Mouse (Mus musculus): Measurements from ENCODE around the gene Cmtm1. TPM values are rescaled to one million over a fixed set of nuclear protein-coding genes. Genes with fewer than 3 reads are reported as not detected.
"Not testable (repeated sequence)": the region's sequence is repeated elsewhere in the genome, so short reads cannot be mapped to it uniquely, and the experiment has no call there.

Gene Cmtm1
- polyA plus RNA-seq, 1 experiment from 2014 or later: not detected

- peak within 1 kb of the TSS; percentile 90 for H3K9ac ChIP-seq
- ATAC-seq (ENCODE audit: insufficient read depth) (peak; percentile 4; the same call in 1 of the 2 replicates), DNase-seq (peak; percentile 46)
- TF ChIP-seq CTCF (IDR thresholded peaks at IDR 0.05; ENCODE audit: low read depth): no peak
- no peaks in the 10 kb centered on the region for H3K9me3 ChIP-seq (ENCODE audit: low read depth, low read length)
- H3K27me3 ChIP-seq (ENCODE audit: insufficient read depth, low read length): no peaks in the 10 kb centered on the region
- peaks cover 14% of the 10 kb centered on the region; the same call in 1 of the 2 replicates for H3K36me3 ChIP-seq (ENCODE audit: insufficient read depth)
- WGBS: 13% methylated on average over 17 of the region's 18 CpGs
- H3K4me2 ChIP-seq: peak within 1 kb of the TSS; percentile 72
- peak within 1 kb of the TSS; percentile 94 for H3K27ac ChIP-seq (ENCODE audit: low read depth)
- no peaks in the 10 kb centered on the region for H3K4me1 ChIP-seq (ENCODE audit: insufficient read depth)
- H3K4me3 ChIP-seq (ENCODE audit: low read depth, low read length): peak within 1 kb of the TSS; percentile 70
Measured at GRCm38 (mm10) chr8:104339229-104339982, 29.5 kb upstream of the Cmtm1 start, which contains the start of gene Cmtm3. Gene Cmtm3 (plus strand): TSS chr8:104339410.

- ATAC-seq (ENCODE audit: insufficient read depth) (no peak), DNase-seq (no peak)
- Histone ChIP-seq H3K4me3 (ENCODE audit: low read depth, low read length) (no peak overlapping the region), H3K27ac (ENCODE audit: low read depth) (no peak overlapping the region), H3K9ac (no peak overlapping the region), H3K36me3 (ENCODE audit: insufficient read depth) (no peaks in the 10 kb centered on the region), H3K27me3 (ENCODE audit: insufficient read depth, low read length) (no peaks in the 10 kb centered on the region), H3K4me1 (ENCODE audit: insufficient read depth) (no peaks in the 10 kb centered on the region), H3K9me3 (ENCODE audit: low read depth, low read length) (no peaks in the 10 kb centered on the region), H3K4me2 (no peak overlapping the region)
- 44% methylated on average over 3 of the region's 3 CpGs for WGBS
- TF ChIP-seq CTCF (IDR thresholded peaks at IDR 0.05; ENCODE audit: low read depth): peak; percentile 19; the same call in 1 of the 2 replicates
Measured at GRCm38 (mm10) chr8:104337890-104338289, 27.9 kb upstream of the Cmtm1 start.

GRCm38 (mm10) chr8:104336806-104337205 lies 26.9 kb upstream of the Cmtm1 start:
- TF ChIP-seq CTCF (IDR thresholded peaks at IDR 0.05; ENCODE audit: low read depth): no peak

GRCm38 (mm10) chr8:104334196-104334595 lies 24.3 kb upstream of the Cmtm1 start:
- DNase-seq (no peak), ATAC-seq (ENCODE audit: insufficient read depth) (no peak)
- H3K9me3 ChIP-seq (ENCODE audit: low read depth, low read length): no peaks in the 10 kb centered on the region
- TF ChIP-seq CTCF (IDR thresholded peaks at IDR 0.05; ENCODE audit: low read depth): no peak
- no peaks in the 10 kb centered on the region for H3K36me3 ChIP-seq (ENCODE audit: insufficient read depth)
- H3K4me2 ChIP-seq: no peak overlapping the region
- no peak overlapping the region for H3K4me3 ChIP-seq (ENCODE audit: low read depth, low read length)
- no peaks in the 10 kb centered on the region for H3K27me3 ChIP-seq (ENCODE audit: insufficient read depth, low read length)
- WGBS: 69% methylated on average over 1 of the region's 1 CpGs
- H3K27ac ChIP-seq (ENCODE audit: low read depth): no peak overlapping the region
- H3K4me1 ChIP-seq (ENCODE audit: insufficient read depth): no peaks in the 10 kb centered on the region
- no peak overlapping the region for H3K9ac ChIP-seq

More at GRCm38 (mm10) chr8:104336806-104337205, 26.9 kb upstream of the Cmtm1 start:
- no peaks in the 10 kb centered on the region for H3K36me3 ChIP-seq (ENCODE audit: insufficient read depth)
- DNase-seq: no peak
- ATAC-seq (ENCODE audit: insufficient read depth): no peak
- no peak overlapping the region for H3K27ac ChIP-seq (ENCODE audit: low read depth)
- WGBS: 76% methylated on average over 1 of the region's 1 CpGs
- no peak overlapping the region for H3K9ac ChIP-seq
- H3K27me3 ChIP-seq (ENCODE audit: insufficient read depth, low read length): no peaks in the 10 kb centered on the region
- H3K4me1 ChIP-seq (ENCODE audit: insufficient read depth): no peaks in the 10 kb centered on the region
- no peak overlapping the region for H3K4me3 ChIP-seq (ENCODE audit: low read depth, low read length)
- no peaks in the 10 kb centered on the region for H3K9me3 ChIP-seq (ENCODE audit: low read depth, low read length)
- no peak overlapping the region for H3K4me2 ChIP-seq

- H3K4me3 ChIP-seq (ENCODE audit: low read depth, low read length): no peak overlapping the region
- no peaks in the 10 kb centered on the region for H3K4me1 ChIP-seq (ENCODE audit: insufficient read depth)
- TF ChIP-seq CTCF (IDR thresholded peaks at IDR 0.05; ENCODE audit: low read depth): no peak
- H3K27ac ChIP-seq (ENCODE audit: low read depth): no peak overlapping the region
- ATAC-seq (ENCODE audit: insufficient read depth) (no peak), DNase-seq (no peak)
- 50% methylated on average over 5 of the region's 5 CpGs for WGBS
- no peaks in the 10 kb centered on the region for H3K9me3 ChIP-seq (ENCODE audit: low read depth, low read length)
- no peak overlapping the region for H3K4me2 ChIP-seq
- no peak overlapping the region for H3K9ac ChIP-seq
- H3K27me3 ChIP-seq (ENCODE audit: insufficient read depth, low read length): no peaks in the 10 kb centered on the region
- no peaks in the 10 kb centered on the region for H3K36me3 ChIP-seq (ENCODE audit: insufficient read depth)
Measured at GRCm38 (mm10) chr8:104333786-104334185, 23.8 kb upstream of the Cmtm1 start.

- no peak overlapping the region for H3K4me3 ChIP-seq (ENCODE audit: low read depth, low read length)
- no peak for DNase-seq
- WGBS: 63% methylated on average over 5 of the region's 5 CpGs
- no peaks in the 10 kb centered on the region for H3K27me3 ChIP-seq (ENCODE audit: insufficient read depth, low read length)
- H3K9ac ChIP-seq: no peak overlapping the region
- no peaks in the 10 kb centered on the region for H3K4me1 ChIP-seq (ENCODE audit: insufficient read depth)
- H3K36me3 ChIP-seq (ENCODE audit: insufficient read depth): no peaks in the 10 kb centered on the region
- H3K27ac ChIP-seq (ENCODE audit: low read depth): no peak overlapping the region
- ATAC-seq (ENCODE audit: insufficient read depth): no peak
- H3K4me2 ChIP-seq: no peak overlapping the region
- no peaks in the 10 kb centered on the region for H3K9me3 ChIP-seq (ENCODE audit: low read depth, low read length)
- TF ChIP-seq CTCF (IDR thresholded peaks at IDR 0.05; ENCODE audit: low read depth): no peak
Measured at GRCm38 (mm10) chr8:104332665-104333631, 23.0 kb upstream of the Cmtm1 start.

- DNase-seq; H3K9ac ChIP-seq; H3K4me1 ChIP-seq (ENCODE audit: insufficient read depth); H3K4me3 ChIP-seq (ENCODE audit: low read depth, low read length); H3K27ac ChIP-seq (ENCODE audit: low read depth); ATAC-seq (ENCODE audit: insufficient read depth); H3K36me3 ChIP-seq (ENCODE audit: insufficient read depth); H3K27me3 ChIP-seq (ENCODE audit: insufficient read depth, low read length); H3K9me3 ChIP-seq (ENCODE audit: low read depth, low read length); H3K4me2 ChIP-seq: not testable (repeated sequence)
- 84% methylated on average over 10 of the region's 12 CpGs for WGBS
Measured at GRCm38 (mm10) chr8:104321930-104322329, 12.0 kb upstream of the Cmtm1 start, which contains the start of gene Cmtm2b. Gene Cmtm2b (plus strand): TSS chr8:104322230.

GRCm38 (mm10) chr8:104321267-104321666 lies 11.3 kb upstream of the Cmtm1 start, which contains the start of gene Gm11020:
Gene Gm11020 (plus strand): TSS chr8:104321567.
- not testable (repeated sequence) for ATAC-seq (ENCODE audit: insufficient read depth); H3K27ac ChIP-seq (ENCODE audit: low read depth); H3K27me3 ChIP-seq (ENCODE audit: insufficient read depth, low read length); H3K9ac ChIP-seq; H3K36me3 ChIP-seq (ENCODE audit: insufficient read depth); H3K9me3 ChIP-seq (ENCODE audit: low read depth, low read length); H3K4me3 ChIP-seq (ENCODE audit: low read depth, low read length); H3K4me1 ChIP-seq (ENCODE audit: insufficient read depth); DNase-seq; H3K4me2 ChIP-seq
- 82% methylated on average over 8 of the region's 11 CpGs for WGBS

Measured in lung, embryonic 14.5 days (tissue).